Mouse (Mus musculus) liver, embryonic 11.5 days (tissue): ENCODE results near the gene Cand1. TPM values are rescaled to one million over a fixed set of nuclear protein-coding genes. Genes with fewer than 3 reads are reported as not detected.

Source experiments
- ATAC-seq: fragments of 200-750 bp; cut with Nextera tagmentation; replicated peaks from 2 replicates; pipeline ENCODE4 v1.8.0; 2017; ENCODE audit warnings: moderate number of reproducible peaks, mild to moderate bottlenecking, moderate TSS enrichment, moderate library complexity; ENCODE audit not compliant: low FRiP score
- DNase-seq: peaks from one replicate; pipeline ENCODE4 v3.0.0-alpha.2; 2017; ENCODE audit warnings: low spot score
- H3K27ac ChIP-seq: fragments of 300-500 bp; sonication (generic); 2 replicates; pipeline ENCODE4 v1.5.1; 2014; ENCODE audit warnings: mild to moderate bottlenecking, low read depth, low read length, control low read depth
- H3K27me3 ChIP-seq: fragments of 300-500 bp; sonication (generic); replicated peaks from 2 replicates; pipeline ENCODE4 v1.6.1; 2014; ENCODE audit warnings: low read length, mixed read lengths; ENCODE audit not compliant: control insufficient read depth, insufficient read depth
- H3K36me3 ChIP-seq: fragments of 300-500 bp; sonication (generic); 2 replicates; pipeline ENCODE4 v1.6.1; 2014; ENCODE audit warnings: mild to moderate bottlenecking, low read length, moderate library complexity, mixed read lengths; ENCODE audit not compliant: control insufficient read depth, insufficient read depth
- H3K4me1 ChIP-seq: fragments of 300-500 bp; sonication (generic); replicated peaks from 2 replicates; pipeline ENCODE4 v1.6.1; 2014; ENCODE audit warnings: low read length, mixed read lengths; ENCODE audit not compliant: control insufficient read depth, insufficient read depth
- H3K4me2 ChIP-seq: fragments of 300-500 bp; sonication (generic); 2 replicates; pipeline ENCODE4 v1.6.1; 2014; ENCODE audit warnings: mild to moderate bottlenecking, control low read depth, moderate library complexity
- H3K4me3 ChIP-seq: fragments of 300-500 bp; sonication (generic); 2 replicates; pipeline ENCODE4 v1.5.1; 2014; ENCODE audit warnings: low read depth, low read length, control low read depth
- H3K9ac ChIP-seq: fragments of 300-500 bp; sonication (generic); 2 replicates; pipeline ENCODE4 v1.6.1; 2014; ENCODE audit warnings: low read depth, low read length, control low read depth
- H3K9me3 ChIP-seq: fragments of 300-500 bp; sonication (generic); 2 replicates; pipeline ENCODE4 v1.6.1; 2016; ENCODE audit warnings: low read length, inconsistent platforms, mixed read lengths; ENCODE audit not compliant: control insufficient read depth
- WGBS: fragments of 180-500 bp; shearing (Covaris S2); extraction: QIAGEN DNeasy Blood & Tissue Kit; methylation state at CpG from one replicate; pipeline ENCODE4 v1.1.7; 2014; 5-methylcytosine and 5-hydroxymethylcytosine counted together
- polyA plus RNA-seq: library from polyadenylated mRNA; unstranded; fragments of >200 nt; fragmentation: Nextera tagmentation; extraction: Ambion mirVana; gene quantifications from 2 replicates; pipeline ENCODE4 v1.2.1, GENCODE M21; 2014

The Cand1 gene
- polyA plus RNA-seq, 1 experiment from 2014 or later: 53.7 TPM

- H3K9ac ChIP-seq: no peak overlapping the region
- no peak overlapping the region for H3K4me3 ChIP-seq
- DNase-seq (no peak), ATAC-seq (no peak)
- no peaks in the 10 kb centered on the region for H3K9me3 ChIP-seq
- H3K4me1 ChIP-seq: no peaks in the 10 kb centered on the region
- peaks cover 20% of the 10 kb centered on the region for H3K36me3 ChIP-seq
- 90% methylated on average over 5 of the region's 5 CpGs for WGBS
- no peaks in the 10 kb centered on the region for H3K27me3 ChIP-seq
- H3K4me2 ChIP-seq: no peak overlapping the region
- H3K27ac ChIP-seq: no peak overlapping the region
Measured at GRCm38 (mm10) chr10:119199864-119200263, 40.0 kb downstream of the Cand1 start.

GRCm38 (mm10) chr10:119198186-119198880 lies 41.5 kb downstream of the Cand1 start:
- H3K4me1 ChIP-seq: no peaks in the 10 kb centered on the region
- H3K4me2 ChIP-seq: no peak overlapping the region
- DNase-seq (no peak), ATAC-seq (peak; percentile 66)
- no peak overlapping the region for H3K9ac ChIP-seq
- no peak overlapping the region for H3K27ac ChIP-seq
- 87% methylated on average over 9 of the region's 9 CpGs for WGBS
- H3K27me3 ChIP-seq: no peaks in the 10 kb centered on the region
- no peaks in the 10 kb centered on the region; the same call in 1 of the 2 replicates for H3K9me3 ChIP-seq
- H3K36me3 ChIP-seq: peaks cover 12% of the 10 kb centered on the region
- no peak overlapping the region for H3K4me3 ChIP-seq

- H3K9me3 ChIP-seq: no peaks in the 10 kb centered on the region; the same call in 1 of the 2 replicates
- ATAC-seq (no peak), DNase-seq (no peak)
- WGBS: 87% methylated on average over 13 of the region's 13 CpGs
- no peaks in the 10 kb centered on the region for H3K27me3 ChIP-seq
- no peak overlapping the region for H3K4me3 ChIP-seq
- H3K9ac ChIP-seq: no peak overlapping the region
- H3K4me2 ChIP-seq: no peak overlapping the region
- H3K27ac ChIP-seq: no peak overlapping the region
- peaks cover 9% of the 10 kb centered on the region for H3K36me3 ChIP-seq
- peaks cover 5% of the 10 kb centered on the region for H3K4me1 ChIP-seq
Measured at GRCm38 (mm10) chr10:119197621-119198150, 42.2 kb downstream of the Cand1 start.

- ATAC-seq: peak; percentile 77
- Histone ChIP-seq H3K4me3 (no peak overlapping the region), H3K36me3 (no peaks in the 10 kb centered on the region; the same call in 1 of the 2 replicates), H3K4me2 (peak overlapping the region; percentile 50), H3K27me3 (no peaks in the 10 kb centered on the region), H3K9ac (0 out of 2 replicates have a peak overlapping the region, but pooled peaks have one; percentile 22), H3K27ac (peak overlapping the region; percentile 48; the same call in 1 of the 2 replicates), H3K4me1 (peaks cover 9% of the 10 kb centered on the region), H3K9me3 (no peaks in the 10 kb centered on the region; the same call in 1 of the 2 replicates)
- 15% methylated on average over 8 of the region's 8 CpGs for WGBS
- no peak for DNase-seq
Measured at GRCm38 (mm10) chr10:119192598-119193372, 47.1 kb downstream of the Cand1 start.

GRCm38 (mm10) chr10:119187720-119188119 lies 52.1 kb downstream of the Cand1 start:
- WGBS: 52% methylated on average over 4 of the region's 4 CpGs
- ATAC-seq: no peak
- Histone ChIP-seq H3K27ac (no peak overlapping the region), H3K36me3 (no peaks in the 10 kb centered on the region), H3K4me3 (no peak overlapping the region), H3K9me3 (no peaks in the 10 kb centered on the region), H3K9ac (no peak overlapping the region), H3K4me2 (no peak overlapping the region), H3K4me1 (peaks cover 4% of the 10 kb centered on the region), H3K27me3 (no peaks in the 10 kb centered on the region)
- no peak for DNase-seq

GRCm38 (mm10) chr10:119169656-119170055 lies 70.2 kb downstream of the Cand1 start:
- H3K4me1 ChIP-seq: no peaks in the 10 kb centered on the region

GRCm38 (mm10) chr10:119169237-119169636 lies 70.6 kb downstream of the Cand1 start:
- Histone ChIP-seq H3K9me3 (no peaks in the 10 kb centered on the region), H3K4me3 (no peak overlapping the region), H3K36me3 (no peaks in the 10 kb centered on the region), H3K27ac (no peak overlapping the region), H3K4me2 (no peak overlapping the region), H3K27me3 (no peaks in the 10 kb centered on the region), H3K9ac (no peak overlapping the region), H3K4me1 (no peaks in the 10 kb centered on the region)
- DNase-seq (no peak), ATAC-seq (no peak)
- 85% methylated on average over 13 of the region's 13 CpGs for WGBS

More at GRCm38 (mm10) chr10:119169656-119170055, 70.2 kb downstream of the Cand1 start:
- Histone ChIP-seq H3K36me3 (no peaks in the 10 kb centered on the region), H3K27ac (no peak overlapping the region), H3K9me3 (no peaks in the 10 kb centered on the region), H3K9ac (no peak overlapping the region), H3K4me3 (no peak overlapping the region), H3K27me3 (no peaks in the 10 kb centered on the region), H3K4me2 (no peak overlapping the region)
- ATAC-seq: no peak
- DNase-seq: no peak
- 89% methylated on average over 3 of the region's 3 CpGs for WGBS

GRCm38 (mm10) chr10:119168791-119169190 lies 71.1 kb downstream of the Cand1 start:
- 47% methylated on average over 14 of the region's 14 CpGs for WGBS
- no peak overlapping the region for H3K27ac ChIP-seq
- no peaks in the 10 kb centered on the region for H3K4me1 ChIP-seq
- H3K9ac ChIP-seq: no peak overlapping the region
- no peak overlapping the region for H3K4me3 ChIP-seq
- DNase-seq (peak; percentile 33), ATAC-seq (no peak)
- H3K4me2 ChIP-seq: no peak overlapping the region
- H3K27me3 ChIP-seq: no peaks in the 10 kb centered on the region
- no peaks in the 10 kb centered on the region for H3K9me3 ChIP-seq
- no peaks in the 10 kb centered on the region for H3K36me3 ChIP-seq
